Mouse (Mus musculus) left cerebral cortex, postnatal 10 days (tissue): ENCODE measurements around the gene Prpf4. TPM values are rescaled to one million over a fixed set of nuclear protein-coding genes. Genes with fewer than 3 reads are reported as not detected.

ENCODE experiments used
- DNase-seq, 2 experiments: peaks; one replicate each; pipeline ENCODE4 v3.0.0; 2021 to 2022; ENCODE audit warnings: low spot score in 2 of 2, mixed read lengths in 1 of 2; ENCODE audit errors: extremely low spot score in 1 of 2
- intact Hi-C: fragments of 180-260 bp; cut with DNase I; formaldehyde crosslinking; loops from one replicate; pipeline ENCODE4 v1.15.1; 2025
- total RNA-seq, 2 experiments: library from RNA; stranded (reverse); gene quantifications; 2 replicates each; pipeline ENCODE4 v1.2.3; 2021

Gene Prpf4
- total RNA-seq, 2 experiments from 2014 or later = 13.1 to 13.7 TPM

DNA sequence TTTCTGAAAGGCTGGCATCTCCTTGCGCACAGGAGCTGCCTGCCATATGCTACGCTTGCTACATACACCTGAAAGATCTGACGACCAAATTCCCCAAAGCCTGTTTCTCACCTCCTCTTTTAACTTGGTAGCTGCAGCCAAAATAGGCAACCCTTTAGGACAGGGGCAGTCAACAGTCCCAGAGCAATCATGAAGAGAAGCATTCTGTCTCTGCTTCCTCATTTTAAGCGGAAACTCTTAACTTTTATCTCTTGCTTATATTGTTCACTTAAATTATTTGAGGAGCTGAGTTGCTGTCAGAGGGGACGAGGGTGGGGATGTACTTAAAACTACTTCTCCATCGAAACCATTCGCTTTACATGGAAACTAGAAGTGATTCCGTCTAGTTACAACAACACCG lies 21.0 kb downstream of the Prpf4 start:
- no peak for DNase-seq
- intact Hi-C loops = no loop called here

DNA sequence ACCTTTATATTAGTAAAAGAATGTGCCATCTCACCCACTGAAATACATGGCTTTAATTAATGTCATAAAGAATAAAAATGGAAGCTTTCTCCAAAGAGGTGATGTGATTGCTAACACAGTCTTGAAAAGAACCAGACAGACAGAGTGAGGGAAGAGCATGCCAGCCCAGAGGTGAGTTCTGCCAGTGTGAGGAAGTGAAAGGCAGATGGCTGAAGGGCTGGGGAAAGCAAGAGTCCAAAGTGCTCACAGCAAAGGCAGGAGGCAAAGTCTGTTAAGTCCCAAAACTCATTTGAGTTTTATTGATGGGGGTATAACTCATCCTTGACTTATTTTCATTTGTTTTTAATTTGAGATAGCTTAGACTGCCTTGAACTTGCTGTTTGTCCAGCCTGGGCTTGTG lies 22.1 kb downstream of the Prpf4 start:
- intact Hi-C loops = no loop called here
- no peak for DNase-seq

DNA sequence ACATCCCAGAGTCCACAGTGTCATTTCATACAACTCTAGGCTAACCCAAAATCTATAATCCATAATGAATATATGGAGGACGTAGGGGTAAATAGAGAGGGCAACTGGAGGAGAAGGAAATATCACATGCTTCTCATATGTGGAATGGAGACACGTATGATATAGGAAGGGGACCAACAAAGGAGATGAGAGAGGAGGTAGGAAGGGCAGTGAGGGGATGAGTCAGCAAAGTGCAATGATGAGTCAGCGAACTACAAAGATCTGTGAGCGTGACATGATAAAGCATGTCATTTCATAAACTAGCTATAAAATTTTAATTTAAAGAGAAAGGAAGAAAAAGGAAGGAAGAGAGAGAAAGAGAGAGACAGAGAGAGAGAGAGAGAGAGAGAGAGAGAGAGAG lies 22.9 kb downstream of the Prpf4 start:
- DNase-seq = no peak
- intact Hi-C loops = no loop called here

DNA sequence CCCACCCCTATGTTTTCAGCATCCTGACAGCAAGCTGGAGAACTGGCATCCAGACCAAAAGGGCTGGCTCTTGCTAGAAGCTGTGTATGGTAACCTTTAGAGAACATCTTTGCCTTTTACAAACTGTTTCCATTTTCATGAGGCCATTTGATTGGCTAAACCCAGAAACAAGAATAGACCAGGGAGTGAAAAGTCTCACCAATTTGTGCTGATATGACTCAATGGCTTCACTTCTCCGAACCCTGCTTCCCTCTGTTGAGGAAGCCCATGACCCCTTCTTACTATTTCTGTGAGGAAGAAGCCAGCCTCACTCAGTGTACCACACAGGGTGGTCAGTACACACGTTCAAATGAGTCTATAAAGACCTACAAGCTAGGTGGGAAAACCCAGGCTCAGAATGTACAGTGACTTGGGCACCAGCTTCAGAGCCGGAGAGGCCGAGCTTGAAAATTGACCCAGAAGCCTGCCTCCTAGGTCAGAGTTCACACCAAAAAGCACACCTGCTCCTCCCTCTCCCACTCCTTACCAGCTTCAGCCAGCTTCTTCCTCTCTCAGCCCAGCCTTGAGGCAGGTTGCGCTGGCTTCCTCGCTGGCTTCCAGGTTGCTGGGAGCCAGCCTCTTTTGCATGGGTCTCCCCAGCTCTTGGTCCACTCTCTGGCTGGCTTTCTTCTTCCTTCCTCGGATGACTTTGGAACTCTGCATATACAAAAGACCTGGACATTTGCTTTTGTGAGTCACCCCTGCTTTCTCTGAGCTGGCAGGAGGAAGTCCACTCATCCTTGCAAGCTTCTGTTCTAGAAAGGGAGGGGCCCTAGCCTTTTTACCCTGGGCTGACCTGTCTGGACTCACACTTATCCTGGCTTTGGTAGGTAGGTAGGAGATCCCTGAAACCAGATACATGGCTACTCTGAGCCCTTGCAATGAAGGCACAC lies 25.6 kb downstream of the Prpf4 start:
- intact Hi-C loops = no loop called here
- no peak for DNase-seq

DNA sequence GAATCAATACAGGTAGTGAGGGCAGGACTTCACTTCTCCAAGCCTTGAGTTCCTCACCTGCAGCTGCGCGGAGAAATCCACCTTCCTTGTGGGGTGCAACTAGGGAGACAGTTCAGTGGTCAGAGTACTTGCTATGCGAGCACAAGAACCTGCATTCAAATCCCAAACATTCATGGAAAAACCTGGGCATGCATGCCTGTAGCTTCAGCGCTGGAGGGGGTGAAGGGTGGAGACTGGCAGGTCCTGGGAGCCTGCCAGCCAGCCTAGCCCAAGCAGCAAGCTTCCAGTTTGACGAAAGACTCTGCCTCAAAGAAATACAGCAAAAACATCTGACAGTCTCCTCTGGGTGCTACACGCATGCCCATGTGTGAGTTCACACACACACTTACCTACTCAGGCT lies 26.5 kb downstream of the Prpf4 start, which contains the start of gene Rnf183:
Gene Rnf183 (minus strand): TSS at position 172 of the 400 bp plus-strand sequence.
- intact Hi-C loops = no loop called here
- no peak for DNase-seq

DNA sequence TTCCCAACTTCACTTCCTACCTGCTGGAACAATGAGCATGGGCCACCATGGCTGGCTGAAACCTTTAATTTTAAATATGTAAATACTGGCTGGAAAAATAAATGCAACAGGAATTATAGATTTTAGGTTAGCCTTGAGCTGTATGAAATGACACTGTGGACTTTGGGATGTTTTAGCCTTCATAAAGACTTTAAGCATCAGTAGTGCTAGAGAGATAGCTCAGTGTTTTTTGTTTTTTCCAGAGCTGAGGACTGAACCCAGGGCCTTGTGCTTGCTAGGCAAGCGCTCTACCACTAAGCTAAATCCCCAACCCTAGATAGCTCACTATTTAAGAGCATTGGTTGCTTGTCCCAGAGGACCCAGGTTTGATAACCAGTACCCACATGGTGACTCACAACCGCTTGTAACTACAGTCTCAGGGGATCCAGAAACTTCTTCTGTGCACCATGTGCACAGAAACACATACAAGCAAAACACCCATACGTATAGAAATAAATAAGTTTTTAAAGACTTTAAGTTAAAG lies 28.7 kb downstream of the Prpf4 start:
- no peak for DNase-seq
- intact Hi-C loops = no loop called here

DNA sequence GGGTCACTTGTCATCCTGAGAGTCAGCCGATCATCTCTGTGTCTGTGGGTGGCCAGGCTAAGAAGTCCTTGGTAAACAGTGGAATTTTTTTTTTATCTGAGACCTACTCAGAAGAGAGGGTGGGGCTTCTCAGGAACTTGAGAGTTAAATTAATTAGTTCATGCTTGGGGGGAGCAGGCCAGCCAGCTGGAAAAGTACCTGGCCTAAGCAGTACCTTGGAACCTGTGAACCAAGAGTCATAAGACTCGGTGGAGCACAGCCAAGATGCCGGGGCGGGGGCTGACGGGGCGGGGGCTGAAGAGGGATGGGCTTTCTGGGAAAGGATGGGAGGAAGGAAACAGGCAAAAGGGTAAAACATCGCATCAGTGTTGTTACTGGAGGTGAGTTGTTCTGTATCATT lies 29.3 kb downstream of the Prpf4 start:
- no peak for DNase-seq
- intact Hi-C loops = no loop called here

DNA sequence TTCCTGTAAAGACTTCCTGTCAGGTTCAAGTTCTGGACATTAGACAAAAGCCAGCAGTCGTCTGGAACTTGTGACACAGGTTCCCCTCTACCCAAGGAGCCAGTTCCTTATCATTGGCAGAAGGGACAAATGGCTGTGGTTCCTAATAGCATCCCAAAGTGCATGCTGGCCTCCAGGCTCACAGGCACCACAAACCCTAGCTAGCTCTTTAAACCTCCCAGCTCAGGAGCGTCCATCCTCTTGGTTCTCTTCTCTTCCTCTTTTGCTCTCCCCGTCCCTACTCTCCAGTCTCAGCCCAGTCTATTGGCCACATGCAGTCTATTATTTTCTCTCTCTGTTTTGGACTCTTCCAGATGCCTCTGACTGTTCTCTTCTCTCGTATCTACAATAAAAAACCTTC lies 31.2 kb downstream of the Prpf4 start:
- intact Hi-C loops = no loop called here
- no peak for DNase-seq

DNA sequence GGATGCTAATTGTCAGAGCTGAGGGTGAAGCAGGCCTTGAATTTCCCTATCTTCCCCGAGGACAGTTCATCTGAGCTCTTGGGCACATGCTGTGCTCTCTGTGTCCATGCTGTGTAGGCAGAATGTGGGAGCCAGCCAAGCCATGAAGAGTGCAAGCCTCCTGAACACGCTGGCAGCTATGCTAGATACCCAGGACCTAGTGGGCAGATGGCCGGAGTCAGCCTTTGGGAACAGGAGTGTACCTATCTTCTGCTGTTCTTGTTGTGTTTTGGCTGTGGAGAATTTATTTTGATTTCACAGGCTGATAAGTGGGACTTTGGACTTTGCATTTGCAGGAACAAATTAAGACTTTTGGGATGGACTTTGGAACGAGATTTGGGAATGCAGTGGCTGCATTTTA lies 31.9 kb downstream of the Prpf4 start:
- DNase-seq = no peak
- intact Hi-C loops = no loop called here

DNA sequence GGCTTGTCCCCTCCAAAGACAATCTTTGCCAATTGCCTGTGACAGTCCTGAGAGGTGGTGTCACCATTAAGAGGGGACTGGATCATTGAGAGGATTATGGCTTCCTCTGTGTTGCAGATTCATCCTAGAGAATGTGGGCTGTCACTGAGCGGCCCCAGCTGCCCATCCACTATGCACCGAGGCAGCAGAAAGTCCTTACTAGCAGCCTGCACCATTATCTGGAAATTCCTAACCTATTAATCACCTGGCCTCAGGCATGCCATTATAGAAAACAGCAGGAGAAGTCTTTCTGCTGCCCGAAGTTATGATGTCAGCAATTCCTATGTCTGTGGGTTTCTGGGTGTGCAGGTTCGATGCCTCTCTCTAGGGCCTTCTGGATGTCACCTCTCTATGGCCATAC lies 32.4 kb downstream of the Prpf4 start:
- no peak for DNase-seq
- intact Hi-C loops = no loop called here

DNA sequence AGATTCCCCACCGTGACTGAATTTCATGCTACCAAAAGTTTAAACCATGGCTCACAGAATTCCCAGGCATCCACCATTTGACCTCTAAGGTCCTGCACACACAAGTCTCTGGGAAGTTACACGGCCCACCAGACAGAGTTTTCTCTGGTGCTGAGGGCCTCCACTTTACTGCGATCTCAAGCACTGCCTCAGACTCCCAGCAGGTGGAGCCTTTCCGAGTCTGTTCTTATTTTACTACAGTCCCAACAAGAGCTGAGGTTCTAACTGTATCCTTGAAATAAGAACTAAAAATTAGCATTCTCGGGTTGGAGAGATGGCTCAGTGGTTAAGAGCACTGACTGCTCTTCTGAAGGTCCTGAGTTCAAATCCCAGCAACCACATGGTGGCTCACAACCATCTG lies 46.4 kb downstream of the Prpf4 start:
- peak in 1 of 2 experiments; percentile 49 for DNase-seq
- intact Hi-C loops = loop anchor here (5.0 kb wide), 1 partner anchor 307 kb away; no protein-coding TSS in a partner anchor

DNA sequence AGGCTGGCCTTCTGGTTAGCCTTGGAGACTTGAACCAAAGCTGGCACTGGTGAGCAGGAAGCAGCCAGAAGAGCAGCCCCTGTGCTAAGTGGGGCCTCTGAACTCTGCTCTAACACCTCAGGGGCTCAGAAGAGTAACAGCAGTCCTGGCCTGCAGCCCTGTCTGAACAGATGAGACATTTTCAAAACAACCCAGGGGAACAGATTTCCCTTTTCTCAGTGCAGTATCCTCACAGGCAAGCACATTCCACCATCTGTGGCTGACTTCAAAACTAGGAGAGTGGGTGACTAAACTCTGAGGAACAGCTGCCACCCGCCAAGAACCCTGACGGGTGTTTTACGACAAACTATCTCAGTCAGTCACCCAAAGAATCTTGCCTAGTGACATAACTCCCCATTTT lies 50.5 kb downstream of the Prpf4 start:
- DNase-seq = peak; percentile 32 to 53
- intact Hi-C loops = loop anchor here (5.0 kb wide), 1 partner anchor 303 kb away; no protein-coding TSS in a partner anchor

DNA sequence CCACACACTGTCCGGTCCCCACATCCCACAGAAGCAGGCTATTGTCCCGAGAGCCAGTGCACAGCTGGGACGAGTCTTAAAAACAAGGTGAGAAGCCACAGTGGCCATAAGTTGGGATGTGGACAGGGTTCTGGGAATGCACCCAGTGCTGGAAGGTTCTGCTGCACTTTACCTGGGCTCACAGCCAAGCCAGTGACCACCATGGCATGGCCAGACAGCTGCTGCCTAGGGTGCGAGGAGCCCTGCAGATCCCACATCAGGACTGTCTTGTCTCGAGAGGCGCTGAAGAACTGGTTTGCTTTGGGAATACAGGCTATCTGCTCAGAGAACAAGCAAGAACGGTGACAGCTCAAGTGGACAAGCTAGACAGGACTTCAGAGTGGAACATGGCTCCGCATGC lies 51.8 kb downstream of the Prpf4 start:
- intact Hi-C loops = loop anchor here (5.0 kb wide), 1 partner anchor 37 kb away; no protein-coding TSS in a partner anchor
- no peak for DNase-seq

DNA sequence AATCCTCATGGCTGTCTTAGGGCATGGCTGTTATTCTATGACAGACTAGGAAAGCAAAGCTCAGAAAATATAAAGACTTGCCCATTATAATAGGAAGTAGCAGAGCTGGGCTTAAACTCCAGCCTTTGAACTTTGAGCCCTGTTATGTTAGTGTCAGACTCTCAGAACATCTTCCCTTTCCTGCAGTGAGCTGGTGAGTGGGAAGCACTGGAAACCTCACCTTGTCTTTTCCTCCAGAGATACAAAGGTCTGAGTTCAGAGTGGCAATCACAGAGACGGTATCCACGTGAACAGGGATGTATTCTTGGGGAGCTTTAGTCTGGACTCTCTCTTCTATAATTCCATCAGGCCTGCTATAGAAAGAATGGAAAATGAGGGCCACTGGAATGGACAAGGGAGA lies 54.5 kb downstream of the Prpf4 start:
- no peak for DNase-seq
- intact Hi-C loops = loop anchor here (5.0 kb wide), 1 partner anchor 34 kb away; no protein-coding TSS in a partner anchor

DNA sequence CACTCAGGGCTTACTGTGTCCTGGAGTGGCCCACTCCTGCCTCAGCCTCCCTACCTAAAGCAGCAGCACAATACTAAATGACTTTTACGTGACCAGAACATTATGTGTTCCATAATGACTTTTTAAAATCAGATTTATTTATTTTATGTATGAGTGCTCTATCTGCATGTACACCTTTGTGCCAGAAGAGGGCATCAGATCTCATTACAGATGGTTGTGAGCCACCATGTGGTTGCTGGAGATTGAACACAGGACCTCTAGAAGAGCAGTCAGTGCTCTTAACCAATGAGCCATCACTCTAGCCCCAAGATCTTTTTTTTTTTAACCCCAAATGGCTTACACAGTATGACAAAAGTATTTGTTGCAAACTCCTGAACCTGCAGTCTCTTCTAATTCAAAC lies 59.6 kb downstream of the Prpf4 start:
- no peak for DNase-seq
- intact Hi-C loops = no loop called here

DNA sequence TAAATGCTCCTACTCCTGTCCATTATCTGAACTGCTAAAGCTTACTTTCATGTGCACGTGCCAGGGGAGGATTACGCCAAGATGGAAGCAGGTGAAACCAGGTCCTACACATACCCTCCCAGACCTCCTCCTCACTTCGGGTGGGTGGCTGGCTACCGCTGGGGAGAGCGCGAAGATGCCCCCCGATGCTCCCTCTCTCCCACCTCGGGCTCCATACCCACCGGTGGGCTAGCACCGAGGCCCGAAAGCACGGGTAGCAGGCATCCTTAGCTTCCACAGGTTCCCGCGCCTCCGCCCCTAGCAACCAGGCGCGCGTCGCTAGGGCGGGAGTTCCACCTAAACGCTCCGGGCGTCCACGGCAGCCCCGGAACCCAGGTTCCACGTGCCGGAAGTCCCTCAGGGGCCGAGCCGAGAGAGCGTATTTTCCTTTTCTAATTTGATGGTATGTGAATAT lies 62.0 kb downstream of the Prpf4 start, which contains the start of gene Wdr31:
Gene Wdr31 (minus strand): TSS at position 299 of the 454 bp plus-strand sequence.
- DNase-seq = peak; percentile 82 to 87
- intact Hi-C loops = no loop called here

DNA sequence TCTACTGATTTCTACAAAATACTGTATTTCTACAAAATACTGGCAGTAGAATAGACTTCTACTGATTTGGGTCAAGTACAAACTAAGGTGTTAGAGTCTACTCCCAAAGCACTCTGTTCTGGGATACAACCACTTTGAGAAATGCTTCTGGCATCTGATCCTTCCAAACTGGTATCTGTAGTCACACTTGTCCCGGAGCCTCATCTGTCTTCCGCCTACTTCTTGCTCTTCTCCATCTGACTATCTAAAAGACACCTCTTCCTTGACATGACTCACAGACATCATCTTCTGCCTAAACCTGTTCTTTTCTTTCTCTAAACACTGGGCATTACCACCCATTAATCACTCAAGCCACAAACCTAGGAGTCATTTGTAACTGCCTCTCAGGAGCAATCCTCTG lies 63.5 kb downstream of the Prpf4 start:
- DNase-seq = no peak
- intact Hi-C loops = no loop called here

DNA sequence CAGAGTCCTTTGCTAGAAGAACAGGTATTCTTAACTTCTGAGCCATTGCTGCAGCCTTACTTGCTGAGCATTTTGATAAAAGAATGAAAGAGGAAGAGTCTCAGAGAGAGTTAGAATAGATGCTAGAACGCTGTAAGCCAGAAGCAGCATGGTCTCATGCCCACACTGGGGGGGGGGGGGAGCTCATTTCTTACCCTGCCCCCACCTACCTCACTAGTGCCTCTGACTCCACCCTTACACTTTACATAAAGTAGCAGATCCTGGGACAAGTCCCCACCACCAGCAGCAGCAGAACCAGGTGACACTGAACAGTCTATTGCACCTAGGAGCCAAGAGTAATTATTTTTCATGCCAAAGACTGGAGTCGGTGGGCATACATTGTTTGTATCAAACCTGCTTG lies 66.5 kb downstream of the Prpf4 start:
- DNase-seq = no peak
- intact Hi-C loops = no loop called here

DNA sequence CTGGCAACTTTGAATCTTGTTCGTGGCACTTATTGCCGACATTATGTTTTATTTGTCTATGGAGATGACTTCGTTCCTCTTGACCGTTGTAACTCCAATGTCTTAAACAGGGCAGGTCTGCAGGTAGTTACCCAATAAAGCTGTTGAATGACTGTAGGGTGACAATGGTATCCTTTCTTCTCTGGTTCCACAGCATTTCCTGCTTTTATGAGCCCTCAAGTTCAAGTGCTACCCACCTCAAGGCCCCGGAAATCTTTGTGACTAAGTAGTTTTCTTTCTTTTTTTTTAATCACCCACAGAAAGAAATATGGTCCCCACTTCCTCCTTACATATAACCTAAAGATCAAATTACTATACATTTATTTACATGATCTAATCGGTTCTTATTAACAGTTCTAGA lies 67.2 kb downstream of the Prpf4 start:
- DNase-seq = no peak
- intact Hi-C loops = no loop called here
